Mouse (Mus musculus): ENCODE measurements around the gene Ino80d.

The Ino80d gene

DNA sequence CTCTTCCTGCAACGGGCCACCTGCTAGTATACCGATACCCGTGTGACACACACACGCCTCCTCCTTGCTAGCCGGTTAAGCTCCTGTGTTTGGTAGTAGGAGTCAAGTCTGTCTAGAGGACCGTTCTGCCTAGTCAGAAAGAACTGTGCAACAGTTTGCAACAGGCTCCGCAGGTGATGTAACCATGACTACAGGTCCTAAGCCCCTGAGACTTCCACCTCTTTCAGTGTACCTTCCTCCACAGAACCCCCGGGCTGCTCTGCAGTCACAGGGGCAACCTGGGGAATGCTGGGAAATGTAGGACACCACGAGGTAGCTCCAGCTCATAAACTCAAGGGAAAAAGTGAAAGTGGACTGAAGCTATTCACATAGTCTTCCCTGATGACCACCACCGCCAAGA lies 123.4 kb downstream of the Ino80d start:
- no peak for DNase-seq (ENCODE audit: low read depth, low spot score)

DNA sequence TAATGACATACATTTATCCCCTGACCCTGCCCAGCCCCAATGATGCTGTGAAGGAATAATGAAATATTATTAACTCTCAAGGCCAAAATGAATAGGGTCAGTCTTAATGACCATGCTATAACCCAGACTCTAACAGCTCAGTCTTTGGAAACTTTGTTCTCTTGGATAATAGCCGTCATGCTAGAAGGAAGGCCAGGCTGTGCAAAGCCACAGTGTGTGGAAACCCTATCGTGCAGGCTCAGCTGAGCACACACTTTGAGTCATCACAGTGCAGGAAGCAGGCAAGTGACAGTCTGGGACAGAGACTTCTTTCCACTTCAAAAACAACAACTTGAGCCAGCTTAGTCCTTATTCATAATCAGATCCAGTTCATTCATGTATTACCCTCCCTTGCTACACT lies 126.9 kb downstream of the Ino80d start:
- no peak for DNase-seq (ENCODE audit: low read depth, low spot score)

DNA sequence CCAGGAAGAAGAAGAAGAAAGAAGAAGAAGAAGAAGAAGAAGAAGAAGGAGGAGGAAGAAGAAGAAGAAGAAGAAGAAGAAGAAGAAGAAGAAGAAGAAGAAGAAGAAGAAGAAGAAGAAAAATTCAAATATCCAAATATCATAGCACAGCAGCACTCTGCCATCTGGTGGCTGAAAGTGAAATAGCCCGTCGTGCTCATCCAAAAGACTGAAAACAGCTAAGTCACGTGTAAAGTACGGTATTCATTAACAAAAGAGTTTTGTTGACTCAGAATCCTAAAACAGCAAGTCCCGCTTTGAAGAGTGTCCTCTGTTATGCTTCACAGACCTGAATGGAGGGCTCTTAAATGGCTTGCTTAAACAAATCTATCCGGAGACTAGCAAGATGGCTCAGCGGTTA lies 128.2 kb downstream of the Ino80d start:
- peak; percentile 63 for DNase-seq (ENCODE audit: low read depth, low spot score)

- peak; percentile 47 for DNase-seq (ENCODE audit: low read depth, low spot score)
These were observed 129.9 kb downstream of the Ino80d start for GRCm38 (mm10) chr1:62984566-62984965.

DNA sequence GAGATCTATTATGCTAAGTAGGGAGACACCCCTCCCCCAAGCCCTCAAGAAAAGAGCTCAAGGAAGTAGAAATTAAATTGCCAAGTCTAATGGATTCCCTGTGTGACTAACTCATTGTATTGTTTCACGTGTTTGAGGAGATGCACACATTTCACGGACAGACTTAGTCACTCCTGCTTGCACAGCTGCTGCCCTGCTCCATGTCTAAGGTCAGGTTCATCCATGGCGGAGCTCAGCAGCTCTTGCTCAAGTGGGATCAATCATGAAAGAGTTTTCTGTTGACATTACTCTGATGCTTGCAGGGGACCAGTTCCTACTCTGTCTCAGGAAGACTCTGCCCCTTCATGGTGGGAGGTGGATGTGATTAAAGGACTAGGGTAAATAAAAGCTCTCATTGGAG lies 137.7 kb downstream of the Ino80d start:
- no peak for DNase-seq (ENCODE audit: low read depth, low spot score)

DNA sequence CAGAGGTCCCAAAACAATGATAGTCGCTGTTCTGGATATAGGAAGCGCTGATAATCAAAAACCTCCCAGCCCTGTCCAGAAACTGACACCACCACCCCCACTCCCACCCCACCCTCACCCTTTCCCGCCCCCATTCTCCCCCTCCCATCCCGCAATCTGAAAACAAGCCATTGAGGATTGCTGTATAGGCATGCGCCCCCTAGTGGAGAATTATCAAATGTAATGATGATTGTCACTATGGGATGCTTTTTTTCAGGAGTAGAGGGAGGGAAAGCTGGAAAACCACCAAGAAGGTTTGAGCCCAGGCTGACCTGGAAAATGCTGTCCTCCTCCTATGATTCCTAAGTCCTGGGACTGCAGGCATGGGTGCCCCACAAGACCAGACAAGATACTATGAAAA lies 147.6 kb downstream of the Ino80d start:
- peak; percentile 39 for DNase-seq (ENCODE audit: low read depth, low spot score)

GRCm38 (mm10) chr1:62964291-62964690 lies 150.2 kb downstream of the Ino80d start:
- DNase-seq (ENCODE audit: low read depth, low spot score) = peak; percentile 29

DNA sequence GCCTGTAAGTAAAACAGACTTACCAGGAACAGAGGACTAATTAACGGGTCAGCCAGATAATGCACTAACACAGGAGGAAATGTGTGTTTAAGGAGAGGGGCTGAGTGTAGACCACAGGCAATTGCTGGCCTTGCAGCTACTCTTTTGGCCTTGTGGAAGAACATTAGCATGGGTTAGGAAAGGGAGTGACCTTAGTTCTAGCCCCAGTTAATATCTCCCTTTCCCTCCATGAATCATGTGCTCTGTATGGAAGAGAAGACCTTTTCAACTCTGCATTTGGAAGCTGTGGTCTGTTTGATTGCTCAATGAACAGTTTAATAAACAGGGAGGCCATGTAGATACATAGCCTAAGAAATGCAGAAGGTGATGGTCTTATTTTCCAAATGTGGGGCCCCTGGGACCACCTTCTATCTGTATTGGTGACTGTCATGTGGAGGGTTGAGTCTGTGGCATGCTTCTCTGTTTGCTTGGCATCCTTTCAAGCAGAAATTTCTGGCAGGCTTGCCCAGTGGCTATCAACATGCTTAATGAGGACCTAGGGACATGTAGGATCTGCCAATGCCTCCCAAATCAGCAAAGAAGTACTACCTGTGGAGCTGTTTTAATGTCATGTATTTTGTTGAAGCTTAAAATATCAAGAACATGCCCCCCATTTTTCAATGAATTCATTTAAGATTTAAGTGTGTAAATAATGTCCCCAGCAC lies 157.4 kb downstream of the Ino80d start:
- DNase-seq (ENCODE audit: low read depth, low spot score) = no peak

DNA sequence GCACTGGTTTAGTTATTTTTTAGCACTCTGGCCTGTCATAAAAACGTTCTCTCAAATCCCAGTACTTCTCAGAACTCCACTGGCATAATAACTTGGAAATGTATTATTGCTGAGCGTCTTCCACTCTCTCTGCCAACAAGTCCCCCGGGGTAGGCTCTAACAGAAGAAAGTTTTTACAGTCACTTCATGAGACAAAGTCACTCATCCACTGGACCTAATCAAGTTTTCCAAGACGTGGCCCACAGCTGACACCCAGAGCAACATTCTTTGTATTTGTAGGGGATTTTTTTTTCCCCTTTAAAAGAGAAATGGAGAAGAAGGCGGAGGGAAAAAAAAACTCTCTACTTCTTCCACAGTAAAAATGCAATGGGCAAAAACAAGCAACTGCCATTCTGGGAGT lies 157.9 kb downstream of the Ino80d start:
- no peak for DNase-seq (ENCODE audit: low read depth, low spot score)

GRCm38 (mm10) chr1:62955340-62955739 lies 159.1 kb downstream of the Ino80d start:
- no peak for DNase-seq (ENCODE audit: low read depth, low spot score)

GRCm38 (mm10) chr1:62953036-62953435 lies 161.4 kb downstream of the Ino80d start:
- DNase-seq (ENCODE audit: low read depth, low spot score) = no peak

GRCm38 (mm10) chr1:62952319-62952718 lies 162.1 kb downstream of the Ino80d start:
- DNase-seq (ENCODE audit: low read depth, low spot score) = no peak

DNA sequence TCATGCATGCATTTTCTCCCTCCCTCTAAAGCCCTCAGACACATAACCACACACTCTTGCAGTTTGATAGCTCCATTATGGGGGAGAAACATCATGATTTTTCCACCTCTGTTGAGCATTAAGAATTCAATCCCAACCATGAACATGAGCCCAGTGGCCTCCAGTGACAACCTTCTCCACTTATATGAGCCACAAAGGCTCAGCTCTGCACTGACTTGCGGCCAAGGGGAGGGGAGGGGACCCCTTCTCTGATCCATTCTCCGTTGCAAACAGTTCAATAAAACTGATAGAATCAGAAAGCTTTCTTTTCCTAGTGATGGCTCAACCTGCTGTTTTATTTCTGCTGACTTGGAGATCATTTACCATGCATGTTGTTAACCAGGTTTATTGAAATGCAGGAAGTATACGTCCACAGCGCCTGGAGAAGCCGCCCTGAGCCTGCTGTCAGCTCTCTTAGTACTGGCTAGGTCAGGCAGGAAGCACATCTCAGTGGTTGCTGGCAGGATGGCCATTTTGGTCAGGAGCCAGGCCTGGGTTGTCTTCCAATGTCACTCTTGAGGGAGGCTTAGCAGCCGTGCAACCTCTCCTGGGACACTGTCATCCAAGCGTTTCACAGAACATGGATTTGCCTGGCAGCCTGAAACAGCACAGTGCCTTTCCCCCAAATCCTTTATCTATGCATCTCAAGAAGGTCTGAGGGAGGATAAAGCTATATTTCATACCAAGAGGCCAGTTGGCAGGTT lies 163.2 kb downstream of the Ino80d start:
- no peak for DNase-seq (ENCODE audit: low read depth, low spot score)

DNA sequence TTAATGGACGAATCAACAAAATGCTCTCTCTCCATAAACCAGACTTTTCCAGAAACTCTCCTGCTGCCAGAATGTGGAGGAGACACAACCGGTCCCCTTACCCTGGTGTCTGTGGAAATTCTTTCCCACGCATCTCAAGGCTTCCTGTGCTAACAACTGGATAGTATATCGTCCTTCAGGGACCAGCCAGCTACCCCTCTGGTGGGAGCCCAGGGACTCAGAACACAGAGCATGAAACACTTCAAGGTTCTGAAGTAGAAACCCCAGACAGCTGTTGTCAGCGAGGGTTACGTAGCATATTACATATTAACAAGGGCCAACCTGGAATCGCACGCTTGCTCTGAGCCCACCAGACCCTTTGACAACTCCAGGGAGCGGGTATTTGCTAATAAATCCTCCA lies 163.9 kb downstream of the Ino80d start:
- DNase-seq (ENCODE audit: low read depth, low spot score) = no peak

GRCm38 (mm10) chr1:62947807-62948206 lies 166.7 kb downstream of the Ino80d start:
- no peak for DNase-seq (ENCODE audit: low read depth, low spot score)

DNA sequence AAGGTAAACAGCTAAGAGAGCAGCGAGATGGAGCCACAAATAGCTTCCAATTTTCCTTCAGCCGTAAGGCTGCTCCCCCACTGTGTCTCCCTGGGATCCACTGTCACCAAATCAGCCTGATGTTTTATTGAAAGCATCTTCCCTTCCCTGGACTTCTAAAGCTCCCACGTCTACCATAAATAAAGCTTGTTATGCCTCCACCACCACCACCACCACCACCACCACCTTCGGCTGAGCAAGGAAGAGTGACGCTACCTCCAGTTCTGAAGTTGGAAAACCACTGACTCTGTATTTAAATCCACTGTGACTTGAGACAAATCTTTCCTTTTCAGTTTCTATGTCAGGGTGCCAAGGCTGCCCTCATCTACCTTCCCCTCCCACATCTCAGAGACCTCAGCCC lies 167.5 kb downstream of the Ino80d start:
- DNase-seq (ENCODE audit: low read depth, low spot score) = no peak

- DNase-seq (ENCODE audit: low read depth, low spot score) = no peak
These were observed 179.6 kb downstream of the Ino80d start for GRCm38 (mm10) chr1:62934752-62935329.

GRCm38 (mm10) chr1:62934100-62934513 lies 180.4 kb downstream of the Ino80d start:
- no peak for DNase-seq (ENCODE audit: low read depth, low spot score)

DNA sequence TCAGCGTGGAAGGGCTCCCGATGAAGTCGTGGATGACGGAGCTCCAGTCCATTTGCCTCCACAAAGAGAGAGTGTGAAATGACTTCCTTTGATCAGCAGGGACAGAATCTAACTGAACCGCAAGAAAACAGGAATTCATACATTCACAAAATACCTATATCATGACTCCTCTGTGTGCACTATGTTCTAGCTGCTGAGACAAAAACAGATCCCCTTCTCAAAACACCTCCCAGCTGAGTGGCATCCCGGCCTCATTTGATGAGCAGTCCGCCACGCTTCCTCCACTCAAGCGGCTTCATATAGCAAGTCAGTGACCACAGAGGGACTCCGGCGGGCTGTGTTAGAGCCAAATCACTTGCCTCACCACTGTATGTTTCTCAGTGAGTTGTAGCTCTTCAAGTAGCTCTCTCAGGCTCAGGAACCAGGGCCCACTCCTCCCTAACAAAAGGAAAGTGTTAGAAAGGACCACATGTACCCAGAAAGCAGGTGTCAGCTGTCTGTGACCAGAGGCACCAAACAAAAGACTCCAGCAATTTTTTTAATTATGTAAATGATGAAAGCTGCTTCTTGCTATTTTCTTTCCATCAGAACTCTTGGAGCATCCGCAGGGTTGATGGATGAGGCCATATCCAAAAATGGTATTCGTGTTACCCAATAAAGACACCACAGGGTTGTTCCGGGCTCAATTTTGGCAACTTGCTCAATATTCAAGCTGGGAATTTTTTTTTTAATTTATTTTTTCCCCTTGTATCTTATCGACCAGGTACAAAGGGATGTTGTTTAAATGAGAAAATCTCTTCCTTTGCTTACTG lies 181.0 kb downstream of the Ino80d start:
- DNase-seq (ENCODE audit: low read depth, low spot score) = no peak

- peak; percentile 45 for DNase-seq (ENCODE audit: low read depth, low spot score)
These were observed 185.0 kb downstream of the Ino80d start for GRCm38 (mm10) chr1:62929477-62929876.

GRCm38 (mm10) chr1:62919219-62919618 lies 195.2 kb downstream of the Ino80d start:
- no peak for DNase-seq (ENCODE audit: low read depth, low spot score)

GRCm38 (mm10) chr1:62916609-62917008 lies 197.9 kb downstream of the Ino80d start:
- DNase-seq (ENCODE audit: low read depth, low spot score) = no peak
